Mouse (Mus musculus) spleen, postnatal 10 days (tissue): ENCODE measurements at regions not wholly inside any gene's neighbourhood (a gene's known extent, or its start where the extent isn't known, plus 50 kb on each side); places are given as distances from the start of the nearest gene placed in this dataset.

Source experiments
- DNase-seq, 2 experiments: peaks; one replicate each; pipeline ENCODE4 v3.0.0; 2021 to 2022; ENCODE audit warnings: low spot score in 2 of 2

DNA sequence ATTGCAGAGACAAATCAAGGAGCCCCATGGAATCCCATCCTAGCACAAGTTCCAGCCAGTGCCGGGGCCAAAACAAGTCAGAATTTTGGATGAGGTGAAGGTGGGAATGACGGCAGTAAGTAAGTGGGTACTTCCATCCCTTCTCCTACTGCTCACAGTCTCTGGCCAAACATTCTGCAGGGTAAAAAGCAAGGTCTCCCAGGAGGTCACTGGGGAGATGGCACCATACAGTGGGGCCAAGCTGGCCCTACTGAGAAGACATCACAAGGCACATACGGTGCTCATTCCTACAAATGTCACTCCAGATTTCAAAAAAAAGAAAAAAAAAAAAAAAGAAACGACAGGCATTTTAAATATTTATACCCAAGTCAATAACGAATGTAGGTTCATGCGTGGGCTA lies 129.6 kb downstream of the Ddx11 start:
- no peak for DNase-seq

- no peak for DNase-seq
Measured at GRCm38 (mm10) chr17:66259697-66260096, 136.4 kb downstream of the Ddx11 start.

GRCm38 (mm10) chr17:66262681-66263240 lies 139.4 kb downstream of the Ddx11 start:
- DNase-seq, result no peak

- DNase-seq, result no peak
Measured at GRCm38 (mm10) chr17:66263405-66263804, 140.1 kb downstream of the Ddx11 start.

DNA sequence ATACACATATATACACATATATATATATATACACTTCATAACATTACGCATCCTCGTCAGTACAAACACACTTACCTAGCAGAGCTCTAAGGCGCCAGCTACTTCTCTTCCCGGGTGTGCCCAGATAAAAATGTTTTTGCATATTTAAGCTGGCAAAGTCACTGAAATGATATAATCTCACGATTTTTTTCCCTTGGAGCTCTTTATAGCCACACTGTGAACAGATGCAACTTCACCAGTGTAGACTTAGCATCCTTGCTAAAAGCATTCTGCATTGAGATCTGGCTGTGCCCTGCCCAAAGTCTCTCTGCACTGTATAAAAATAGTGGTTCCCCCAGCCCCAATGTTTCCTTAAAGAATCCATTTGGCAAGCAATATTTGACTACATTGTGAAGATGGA lies 143.5 kb downstream of the Ddx11 start:
- DNase-seq, result no peak

- DNase-seq, result no peak
Measured at GRCm38 (mm10) chr17:66267831-66268230, 144.5 kb downstream of the Ddx11 start.

GRCm38 (mm10) chr17:66269567-66269966 lies 146.2 kb downstream of the Ddx11 start:
- no peak for DNase-seq

DNA sequence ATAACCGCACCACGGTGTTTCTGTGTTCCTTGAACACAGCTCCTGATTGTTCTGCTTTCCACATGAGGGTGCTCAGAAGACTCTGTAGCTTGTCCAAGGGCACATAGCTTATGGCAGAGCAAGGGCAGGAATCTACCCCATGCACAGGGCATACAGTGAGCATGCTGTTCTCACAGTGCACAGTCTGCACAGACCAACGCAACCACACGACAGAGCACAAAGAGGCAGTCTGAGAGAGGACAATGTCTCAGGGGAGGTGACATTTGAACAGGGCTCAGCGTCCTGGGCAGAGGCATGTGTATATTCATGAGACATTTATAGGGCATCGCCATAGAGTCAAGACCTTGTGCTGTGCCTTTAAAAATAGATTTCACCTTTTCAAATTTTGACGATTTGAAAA lies 148.6 kb downstream of the Ddx11 start:
- DNase-seq, result no peak

DNA sequence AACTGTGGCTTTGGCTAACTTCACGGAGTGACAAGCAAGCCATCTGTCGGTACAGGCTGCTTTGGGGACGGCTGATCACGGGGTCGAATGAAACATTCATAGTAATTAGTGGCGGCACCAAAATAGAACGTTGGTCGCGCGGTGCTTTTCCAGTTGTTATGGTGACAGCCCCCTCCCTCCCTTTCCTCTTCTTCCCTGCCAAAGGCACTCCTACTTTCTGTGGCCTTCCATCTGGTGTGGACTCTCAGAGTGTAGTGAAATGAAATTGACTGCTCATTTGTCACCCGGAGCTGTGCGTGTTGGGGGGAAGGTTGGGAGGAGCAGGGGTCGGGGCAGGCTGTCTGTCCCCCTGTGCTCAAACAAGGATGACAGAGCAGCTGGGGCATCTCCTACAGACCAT lies 153.5 kb downstream of the Ddx11 start:
- DNase-seq, result no peak

GRCm38 (mm10) chr17:66278037-66278436 lies 154.7 kb downstream of the Ddx11 start:
- DNase-seq, result no peak

DNA sequence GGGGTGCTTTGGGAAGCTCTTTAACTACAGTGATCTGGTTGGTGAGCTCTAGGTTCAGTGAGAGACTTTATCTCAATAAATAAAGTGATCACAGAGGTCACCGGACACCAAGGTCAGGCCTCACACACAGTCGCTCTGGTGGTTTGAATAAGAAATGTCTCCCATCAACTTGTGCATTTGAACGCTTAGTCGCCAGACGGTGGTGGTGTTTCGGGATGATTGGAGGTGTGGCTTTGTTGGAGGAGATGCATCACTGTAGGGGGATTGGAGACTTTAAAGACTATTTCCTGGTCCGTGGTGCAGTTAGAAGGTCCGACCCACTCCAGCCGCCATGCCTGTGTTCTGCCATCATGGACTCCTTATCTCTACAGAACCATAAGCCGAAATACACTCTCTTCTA lies 162.0 kb downstream of the Ddx11 start:
- DNase-seq, result no peak
